Mouse (Mus musculus) midbrain, embryonic 12.5 days (tissue): ENCODE measurements around the gene Pgrmc1. TPM values are rescaled to one million over a fixed set of nuclear protein-coding genes. Genes with fewer than 3 reads are reported as not detected.
"Not testable (repeated sequence)": the region's sequence is repeated elsewhere in the genome, so short reads cannot be mapped to it uniquely, and the experiment has no call there.

ENCODE experiments used
- ATAC-seq: fragments of 200-750 bp; cut with Nextera tagmentation; 2 replicates; pipeline ENCODE4 v1.8.0; 2017; ENCODE audit warnings: low read depth, moderate TSS enrichment, moderate library complexity; ENCODE audit not compliant: low FRiP score
- H3K27ac ChIP-seq: fragments of 300-500 bp; sonication (generic); replicated peaks from 2 replicates; pipeline ENCODE4 v1.5.1; 2016; ENCODE audit warnings: mild to moderate bottlenecking
- H3K27me3 ChIP-seq: fragments of 300-500 bp; sonication (generic); 2 replicates; pipeline ENCODE4 v1.6.1; 2016; ENCODE audit warnings: mild to moderate bottlenecking
- H3K36me3 ChIP-seq: fragments of 300-500 bp; sonication (generic); 2 replicates; pipeline ENCODE4 v1.6.1; 2016
- H3K4me1 ChIP-seq: fragments of 300-500 bp; sonication (generic); 2 replicates; pipeline ENCODE4 v1.6.1; 2016
- H3K4me2 ChIP-seq: fragments of 300-500 bp; sonication (generic); replicated peaks from 2 replicates; pipeline ENCODE4 v1.6.1; 2016; ENCODE audit warnings: mild to moderate bottlenecking, moderate library complexity
- H3K4me3 ChIP-seq: fragments of 300-500 bp; sonication (generic); 2 replicates; pipeline ENCODE4 v1.5.1; 2016; ENCODE audit warnings: mild to moderate bottlenecking
- H3K9ac ChIP-seq: fragments of 300-500 bp; sonication (generic); replicated peaks from 2 replicates; pipeline ENCODE4 v1.6.1; 2016; ENCODE audit warnings: mild to moderate bottlenecking, moderate library complexity
- H3K9me3 ChIP-seq: fragments of 300-500 bp; sonication (generic); 2 replicates; pipeline ENCODE4 v1.6.1; 2016; ENCODE audit warnings: mild to moderate bottlenecking
- WGBS: fragments of 180-500 bp; shearing (Covaris S2); methylation state at CpG from one replicate; pipeline ENCODE4 v1.1.7; 2016; 5-methylcytosine and 5-hydroxymethylcytosine counted together
- polyA plus RNA-seq: library from polyadenylated mRNA; unstranded; fragments of >200 nt; fragmentation: Nextera tagmentation; extraction: Ambion mirVana; gene quantifications from 2 replicates; pipeline ENCODE4 v1.2.1, GENCODE M21; 2016

Pgrmc1 gene
- polyA plus RNA-seq, 1 experiment from 2014 or later = 475 TPM

- H3K36me3 ChIP-seq = no peaks in the 10 kb centered on the region
- H3K27me3 ChIP-seq = no peaks in the 10 kb centered on the region
- H3K4me3 ChIP-seq = no peak overlapping the region
- H3K9me3 ChIP-seq = no peaks in the 10 kb centered on the region
- H3K27ac ChIP-seq = peak overlapping the region; percentile 73
- no peak overlapping the region for H3K9ac ChIP-seq
- H3K4me1 ChIP-seq = no peaks in the 10 kb centered on the region
- WGBS = 53% methylated on average over 8 of the region's 8 CpGs
- no peak overlapping the region for H3K4me2 ChIP-seq
- ATAC-seq = peak; percentile 85
Measured at GRCm38 (mm10) chrX:36587304-36588209, 10.4 kb upstream of the Pgrmc1 start.

GRCm38 (mm10) chrX:36590266-36590665 is 7.7 kb upstream of the Pgrmc1 start:
- Histone ChIP-seq H3K36me3 (no peaks in the 10 kb centered on the region), H3K4me3 (no peak overlapping the region), H3K9ac (no peak overlapping the region), H3K4me1 (no peaks in the 10 kb centered on the region), H3K27me3 (no peaks in the 10 kb centered on the region), H3K9me3 (no peaks in the 10 kb centered on the region), H3K27ac (no peak overlapping the region), H3K4me2 (no peak overlapping the region)
- ATAC-seq = no peak
- 85% methylated on average over 7 of the region's 7 CpGs for WGBS

GRCm38 (mm10) chrX:36591120-36591519 is 6.9 kb upstream of the Pgrmc1 start:
- ATAC-seq = no peak
- H3K4me3 ChIP-seq = no peak overlapping the region
- no peaks in the 10 kb centered on the region for H3K9me3 ChIP-seq
- no peak overlapping the region for H3K27ac ChIP-seq
- no peaks in the 10 kb centered on the region for H3K27me3 ChIP-seq
- 76% methylated on average over 1 of the region's 1 CpGs for WGBS
- H3K9ac ChIP-seq = no peak overlapping the region
- H3K36me3 ChIP-seq = no peaks in the 10 kb centered on the region
- H3K4me2 ChIP-seq = no peak overlapping the region
- no peaks in the 10 kb centered on the region for H3K4me1 ChIP-seq

GRCm38 (mm10) chrX:36591539-36591938 is 6.5 kb upstream of the Pgrmc1 start:
- H3K4me2 ChIP-seq = no peak overlapping the region
- no peak overlapping the region for H3K9ac ChIP-seq
- no peak overlapping the region for H3K27ac ChIP-seq
- H3K36me3 ChIP-seq = no peaks in the 10 kb centered on the region
- H3K4me1 ChIP-seq = no peaks in the 10 kb centered on the region
- ATAC-seq = no peak
- no peaks in the 10 kb centered on the region for H3K9me3 ChIP-seq
- 76% methylated on average over 4 of the region's 4 CpGs for WGBS
- H3K27me3 ChIP-seq = no peaks in the 10 kb centered on the region
- no peak overlapping the region for H3K4me3 ChIP-seq

- no peaks in the 10 kb centered on the region for H3K27me3 ChIP-seq
- H3K4me1 ChIP-seq = peaks cover 6% of the 10 kb centered on the region
- H3K27ac ChIP-seq = no peak overlapping the region
- H3K4me2 ChIP-seq = no peak overlapping the region
- ATAC-seq = no peak
- H3K9me3 ChIP-seq = no peaks in the 10 kb centered on the region
- H3K4me3 ChIP-seq = no peak overlapping the region
- 87% methylated on average over 3 of the region's 3 CpGs for WGBS
- H3K9ac ChIP-seq = no peak overlapping the region
- no peaks in the 10 kb centered on the region for H3K36me3 ChIP-seq
Measured at GRCm38 (mm10) chrX:36595247-36595646, 2.8 kb upstream of the Pgrmc1 start.

GRCm38 (mm10) chrX:36596483-36597120 is 1.4 kb upstream of the Pgrmc1 start:
- H3K4me3 ChIP-seq, ATAC-seq, H3K27ac ChIP-seq, H3K9me3 ChIP-seq, H3K27me3 ChIP-seq, H3K36me3 ChIP-seq, H3K4me2 ChIP-seq, H3K9ac ChIP-seq, H3K4me1 ChIP-seq: not testable (repeated sequence)
- WGBS = 62% methylated on average over 3 of the region's 5 CpGs

GRCm38 (mm10) chrX:36598390-36598810 is 394 bp downstream of the Pgrmc1 start:
- Histone ChIP-seq H3K9ac (peak overlapping the region; percentile 83), H3K4me2 (peak overlapping the region; percentile 56), H3K4me1 (peaks cover 6% of the 10 kb centered on the region), H3K27me3 (no peaks in the 10 kb centered on the region), H3K36me3 (0 out of 2 replicates have a peak, but pooled peaks cover 5% of the 10 kb centered on the region), H3K27ac (peak overlapping the region; percentile 83), H3K4me3 (peak overlapping the region; percentile 66), H3K9me3 (no peaks in the 10 kb centered on the region)
- WGBS = 30% methylated on average over 28 of the region's 41 CpGs
- peak; percentile 61 for ATAC-seq

GRCm38 (mm10) chrX:36598861-36599344 is 897 bp downstream of the Pgrmc1 start:
- ATAC-seq = peak; percentile 42
- peak overlapping the region; percentile 83 for H3K9ac ChIP-seq
- no peaks in the 10 kb centered on the region for H3K27me3 ChIP-seq
- peak overlapping the region; percentile 83 for H3K27ac ChIP-seq
- H3K4me1 ChIP-seq = peaks cover 6% of the 10 kb centered on the region
- 34% methylated on average over 14 of the region's 14 CpGs for WGBS
- H3K4me3 ChIP-seq = peak overlapping the region; percentile 66
- 0 out of 2 replicates have a peak, but pooled peaks cover 5% of the 10 kb centered on the region for H3K36me3 ChIP-seq
- peak overlapping the region; percentile 56 for H3K4me2 ChIP-seq
- H3K9me3 ChIP-seq = no peaks in the 10 kb centered on the region

- no peak for ATAC-seq
- peak overlapping the region; percentile 83; the same call in 1 of the 2 replicates for H3K9ac ChIP-seq
- WGBS = 37% methylated on average over 3 of the region's 3 CpGs
- no peak overlapping the region for H3K27ac ChIP-seq
- H3K27me3 ChIP-seq = no peaks in the 10 kb centered on the region
- H3K9me3 ChIP-seq = no peaks in the 10 kb centered on the region
- H3K4me1 ChIP-seq = peaks cover 6% of the 10 kb centered on the region
- H3K36me3 ChIP-seq = 0 out of 2 replicates have a peak, but pooled peaks cover 5% of the 10 kb centered on the region
- peak overlapping the region; percentile 66 for H3K4me3 ChIP-seq
- H3K4me2 ChIP-seq = peak overlapping the region; percentile 56
Measured at GRCm38 (mm10) chrX:36599656-36600055, 1.6 kb downstream of the Pgrmc1 start.

GRCm38 (mm10) chrX:36600066-36600465 is 2.1 kb downstream of the Pgrmc1 start:
- WGBS = 82% methylated on average over 8 of the region's 8 CpGs

GRCm38 (mm10) chrX:36602926-36603325 is 4.9 kb downstream of the Pgrmc1 start:
- 94% methylated on average over 2 of the region's 2 CpGs for WGBS
- Histone ChIP-seq H3K4me3 (no peak overlapping the region), H3K36me3 (peaks cover 10% of the 10 kb centered on the region; the same call in 1 of the 2 replicates), H3K4me1 (peaks cover 4% of the 10 kb centered on the region), H3K9ac (no peak overlapping the region), H3K4me2 (no peak overlapping the region), H3K27ac (no peak overlapping the region), H3K27me3 (no peaks in the 10 kb centered on the region), H3K9me3 (no peaks in the 10 kb centered on the region)
- no peak for ATAC-seq

More at GRCm38 (mm10) chrX:36600066-36600465, 2.1 kb downstream of the Pgrmc1 start:
- H3K27me3 ChIP-seq = no peaks in the 10 kb centered on the region
- peaks cover 6% of the 10 kb centered on the region for H3K4me1 ChIP-seq
- H3K4me2 ChIP-seq = peak overlapping the region; percentile 56
- no peak overlapping the region for H3K27ac ChIP-seq
- ATAC-seq = no peak
- no peak overlapping the region; the same call in 1 of the 2 replicates for H3K9ac ChIP-seq
- no peaks in the 10 kb centered on the region for H3K9me3 ChIP-seq
- 0 out of 2 replicates have a peak, but pooled peaks cover 5% of the 10 kb centered on the region for H3K36me3 ChIP-seq
- H3K4me3 ChIP-seq = peak overlapping the region; percentile 66; the same call in 1 of the 2 replicates

- Histone ChIP-seq H3K4me1 (peaks cover 4% of the 10 kb centered on the region), H3K36me3 (peaks cover 10% of the 10 kb centered on the region; the same call in 1 of the 2 replicates), H3K27ac (no peak overlapping the region), H3K4me2 (no peak overlapping the region), H3K27me3 (no peaks in the 10 kb centered on the region), H3K4me3 (no peak overlapping the region), H3K9ac (no peak overlapping the region), H3K9me3 (no peaks in the 10 kb centered on the region)
- ATAC-seq = no peak
- WGBS = 85% methylated on average over 4 of the region's 4 CpGs
Measured at GRCm38 (mm10) chrX:36604040-36604439, 6.0 kb downstream of the Pgrmc1 start.
